Mouse (Mus musculus) c-Kit-positive CD71-positive TER-119-positive erythroid progenitor cells, embryonic 14.5 days (primary cell): ENCODE results near the gene Jpt1.
A peak's percentile ranks its signal among the peaks of the same experiment; 100 is the strongest.
"Not testable (repeated sequence)": the region's sequence is repeated elsewhere in the genome, so short reads cannot be mapped to it uniquely, and the experiment has no call there.

Experiments
- DNase-seq: peaks from one replicate; pipeline ENCODE4 v3.0.0-alpha.2; 2013; ENCODE audit warnings: low spot score

Gene Jpt1

GRCm38 (mm10) chr11:115514238-115514663 lies at the start of gene Jpt1:
Gene Jpt1 (minus strand): TSS chr11:115514387.
- DNase-seq, result peak; percentile 96

- DNase-seq, result peak; percentile 40
These were observed 49.2 kb upstream of the Jpt1 start for GRCm38 (mm10) chr11:115563406-115563805.

GRCm38 (mm10) chr11:115555717-115556116 lies 41.5 kb upstream of the Jpt1 start:
- no peak for DNase-seq

GRCm38 (mm10) chr11:115552783-115553182 lies 38.6 kb upstream of the Jpt1 start:
- DNase-seq, result peak; percentile 31

DNA sequence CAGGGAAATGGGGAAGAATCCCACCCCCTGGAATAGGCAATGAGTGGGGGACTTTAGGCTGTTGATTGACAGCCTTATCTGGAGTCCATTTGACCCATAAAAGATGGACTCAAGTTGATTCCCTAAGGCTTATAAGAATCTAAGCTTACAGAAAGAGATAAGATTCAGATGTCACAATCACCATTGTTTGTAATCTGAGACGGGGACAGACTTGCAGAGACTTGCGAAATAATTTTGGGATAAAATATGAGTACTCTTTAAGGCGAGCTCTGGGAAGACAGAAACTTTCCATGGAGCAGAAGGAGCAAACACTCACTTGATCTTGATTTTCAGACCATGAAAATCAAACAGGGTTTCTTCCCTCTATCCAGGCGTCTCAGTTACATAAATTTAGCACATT lies 29.4 kb upstream of the Jpt1 start:
- DNase-seq, result no peak

DNA sequence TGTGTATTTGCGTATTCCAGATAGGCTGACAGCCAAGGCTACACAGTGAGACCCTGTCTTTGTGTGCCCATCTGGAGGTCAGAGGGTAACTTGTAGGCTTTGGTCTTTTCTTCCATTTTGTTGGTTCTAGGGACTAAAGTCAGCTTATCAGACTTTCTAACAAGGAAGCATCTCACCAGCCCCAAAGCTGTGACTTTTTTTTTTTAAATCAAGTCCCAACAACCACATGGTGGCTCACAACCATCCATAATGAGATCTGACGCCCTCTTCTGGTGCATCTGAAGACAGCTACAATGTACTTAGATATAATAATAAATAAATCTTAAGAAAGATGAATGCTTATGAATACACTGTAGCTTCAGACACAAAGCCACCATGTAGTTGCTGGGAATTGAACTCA lies 23.9 kb upstream of the Jpt1 start:
- no peak for DNase-seq

DNA sequence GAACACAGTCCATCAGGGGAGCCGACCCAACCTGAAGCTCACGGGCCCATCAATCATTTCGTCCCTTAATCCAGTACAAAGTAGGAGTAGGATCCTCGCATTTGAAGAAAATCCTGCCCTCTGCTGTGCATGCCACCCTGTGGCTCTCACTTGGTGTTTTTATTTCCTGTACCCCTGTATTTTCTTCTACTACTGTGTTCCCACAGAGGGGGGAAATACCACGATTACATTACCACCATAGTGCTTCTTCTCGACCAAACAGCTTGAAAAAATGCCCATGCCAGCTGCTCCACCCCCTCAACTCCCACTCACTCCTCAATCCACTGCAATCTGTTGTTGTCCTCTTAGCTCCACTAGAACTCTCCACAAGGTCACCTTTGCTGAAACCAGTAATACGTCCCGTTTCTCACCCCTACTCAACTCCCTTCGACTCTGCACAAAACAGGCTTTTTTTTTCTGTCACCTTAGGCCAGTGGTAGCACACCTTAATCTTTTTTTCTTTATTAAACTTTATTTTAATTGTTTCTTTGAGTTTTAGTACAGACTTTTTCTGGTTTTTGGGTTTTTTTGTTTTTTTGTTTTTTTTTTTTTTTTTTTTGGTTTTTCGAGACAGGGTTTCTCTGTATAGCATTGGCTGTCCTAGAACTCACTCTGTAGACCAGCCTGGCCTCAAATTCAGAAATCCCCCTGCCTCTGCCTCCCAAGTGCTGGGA lies 22.8 kb upstream of the Jpt1 start:
- no peak for DNase-seq

GRCm38 (mm10) chr11:115536038-115536681 lies 22.0 kb upstream of the Jpt1 start, which contains the start of gene Sumo2:
Gene Sumo2 (minus strand): TSS chr11:115536276.
- DNase-seq, result peak; percentile 98

GRCm38 (mm10) chr11:115535401-115536037 lies 21.3 kb upstream of the Jpt1 start:
- peak; percentile 41 for DNase-seq

DNA sequence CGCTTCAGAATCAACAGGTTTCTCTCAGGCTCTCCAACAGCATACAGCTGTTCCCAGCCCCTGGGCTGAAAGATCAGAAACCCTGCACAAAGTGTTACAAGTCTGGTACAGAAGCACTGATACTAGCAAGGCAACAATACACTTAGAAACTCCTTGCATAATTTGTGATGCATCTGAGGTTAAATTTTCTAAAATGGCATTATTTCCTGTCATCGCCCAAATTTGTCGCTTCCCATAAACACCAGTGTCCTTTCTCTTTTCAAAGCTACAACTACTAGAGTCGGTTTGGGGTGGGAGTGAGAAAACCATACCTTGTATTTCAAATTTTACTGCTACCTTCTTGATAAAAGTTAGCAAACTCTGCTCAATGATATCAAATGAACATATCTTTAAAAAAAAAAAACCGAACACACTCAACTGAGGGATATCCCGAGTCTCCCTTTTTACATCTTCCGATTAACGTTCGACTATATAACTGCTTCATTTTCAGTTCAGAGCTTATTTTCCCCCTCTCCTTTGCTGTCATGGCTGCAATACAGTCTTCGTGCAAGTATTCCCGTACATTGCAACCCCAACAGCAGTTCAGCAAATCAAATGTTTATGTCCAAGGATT lies 20.7 kb upstream of the Jpt1 start:
- DNase-seq, result peak; percentile 27

GRCm38 (mm10) chr11:115526446-115526845 lies 12.3 kb upstream of the Jpt1 start:
- not testable (repeated sequence) for DNase-seq

DNA sequence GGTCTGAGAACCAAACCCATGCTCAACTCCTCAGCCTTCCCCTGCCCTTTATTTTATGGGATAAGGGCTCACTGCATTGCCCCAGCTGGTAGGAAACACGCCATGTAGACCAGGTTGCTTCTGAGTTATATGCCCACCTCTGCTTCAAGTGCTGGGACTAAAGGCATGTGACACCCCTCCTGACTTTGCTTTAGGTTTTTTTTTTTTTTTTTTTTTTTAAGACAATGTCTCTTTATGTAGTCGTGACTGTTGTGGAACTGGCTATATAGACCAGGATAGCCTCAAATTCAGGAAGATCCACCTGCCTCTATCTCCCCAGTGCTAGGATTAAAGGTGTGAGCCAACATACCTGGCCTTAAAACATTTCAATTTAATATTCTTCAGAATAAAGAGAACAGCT lies 8.5 kb upstream of the Jpt1 start:
- no peak for DNase-seq

DNA sequence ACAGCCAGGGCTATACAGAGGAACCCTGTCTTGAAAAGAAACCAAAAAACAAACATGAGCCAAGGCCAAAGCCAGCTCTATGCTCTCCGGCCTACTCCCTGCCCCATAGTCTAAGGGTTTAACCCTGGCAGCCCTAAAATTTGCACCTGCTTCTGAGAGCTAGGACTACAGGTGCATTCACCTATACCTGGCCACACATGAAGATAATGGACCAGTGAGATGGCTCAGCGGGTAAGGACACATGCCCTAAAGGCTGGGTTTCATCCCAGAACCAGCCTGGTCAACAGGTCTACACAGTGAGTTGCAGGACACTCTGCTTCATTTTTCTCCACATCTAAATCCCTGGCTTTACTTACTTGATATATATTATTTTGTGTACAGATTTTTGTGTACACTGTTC lies 8.1 kb upstream of the Jpt1 start:
- DNase-seq, result no peak

- DNase-seq, result no peak
These were observed 6.9 kb upstream of the Jpt1 start for GRCm38 (mm10) chr11:115521080-115521479.

GRCm38 (mm10) chr11:115520218-115520617 lies 6.0 kb upstream of the Jpt1 start:
- no peak for DNase-seq

- no peak for DNase-seq
These were observed 5.4 kb upstream of the Jpt1 start for GRCm38 (mm10) chr11:115519581-115519980.

DNA sequence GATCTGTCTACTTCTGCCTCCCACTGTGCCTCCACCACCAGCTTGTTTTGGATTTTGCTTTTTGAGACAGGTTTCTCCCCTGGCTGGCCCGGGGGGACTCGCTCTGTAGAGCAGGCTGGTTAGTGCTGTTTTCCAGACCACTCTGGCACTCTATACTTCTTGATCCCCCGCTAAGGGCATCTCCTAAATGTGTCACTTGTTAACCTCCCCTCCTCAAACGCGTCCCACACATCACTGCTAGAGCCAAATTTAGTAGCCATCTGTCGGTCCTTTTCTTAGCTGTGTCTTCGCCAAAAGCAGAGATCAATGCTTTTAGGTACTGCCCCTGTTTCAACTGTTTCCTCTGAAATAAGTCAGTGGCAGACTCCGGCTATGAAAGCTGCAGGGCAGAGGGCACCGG lies 4.5 kb upstream of the Jpt1 start:
- DNase-seq, result no peak

DNA sequence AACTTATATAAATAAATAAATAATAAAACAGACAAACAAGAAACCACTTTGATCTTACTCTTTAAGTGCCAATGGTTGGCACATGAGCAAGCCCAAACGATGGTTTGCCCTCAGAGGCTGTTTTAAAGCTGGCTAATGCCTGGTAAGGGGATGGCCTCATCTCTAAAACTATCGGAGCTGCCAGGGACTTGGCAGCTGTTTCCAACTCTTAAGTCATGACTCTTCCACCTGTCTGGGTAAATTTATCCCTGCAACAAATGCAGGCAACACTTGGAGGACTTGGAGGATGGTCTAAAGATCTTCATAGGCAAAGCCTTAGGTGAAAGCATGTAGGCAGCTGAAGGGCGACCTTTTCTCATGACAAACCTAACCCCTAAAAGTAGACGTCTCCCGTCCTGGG lies 2.8 kb upstream of the Jpt1 start:
- DNase-seq, result no peak

DNA sequence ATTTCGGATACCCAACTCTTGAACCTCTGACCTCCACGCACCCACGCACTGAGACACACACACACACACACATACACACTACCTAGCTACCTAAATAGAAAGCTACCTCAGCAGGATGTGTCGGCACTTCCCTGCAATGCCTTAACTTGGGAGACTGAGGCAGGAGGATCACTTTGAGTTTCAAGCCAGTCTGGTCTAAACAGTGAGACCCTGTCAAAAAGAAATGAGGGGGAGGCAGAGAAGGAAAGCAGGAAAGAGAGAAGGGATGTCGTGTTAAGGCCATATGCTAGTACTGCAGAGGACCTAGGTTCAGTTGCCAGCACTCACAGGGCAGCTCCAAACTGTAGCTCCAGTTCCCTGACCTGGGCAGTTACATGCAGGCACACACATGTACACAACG lies 834 bp upstream of the Jpt1 start:
- DNase-seq, result no peak

DNA sequence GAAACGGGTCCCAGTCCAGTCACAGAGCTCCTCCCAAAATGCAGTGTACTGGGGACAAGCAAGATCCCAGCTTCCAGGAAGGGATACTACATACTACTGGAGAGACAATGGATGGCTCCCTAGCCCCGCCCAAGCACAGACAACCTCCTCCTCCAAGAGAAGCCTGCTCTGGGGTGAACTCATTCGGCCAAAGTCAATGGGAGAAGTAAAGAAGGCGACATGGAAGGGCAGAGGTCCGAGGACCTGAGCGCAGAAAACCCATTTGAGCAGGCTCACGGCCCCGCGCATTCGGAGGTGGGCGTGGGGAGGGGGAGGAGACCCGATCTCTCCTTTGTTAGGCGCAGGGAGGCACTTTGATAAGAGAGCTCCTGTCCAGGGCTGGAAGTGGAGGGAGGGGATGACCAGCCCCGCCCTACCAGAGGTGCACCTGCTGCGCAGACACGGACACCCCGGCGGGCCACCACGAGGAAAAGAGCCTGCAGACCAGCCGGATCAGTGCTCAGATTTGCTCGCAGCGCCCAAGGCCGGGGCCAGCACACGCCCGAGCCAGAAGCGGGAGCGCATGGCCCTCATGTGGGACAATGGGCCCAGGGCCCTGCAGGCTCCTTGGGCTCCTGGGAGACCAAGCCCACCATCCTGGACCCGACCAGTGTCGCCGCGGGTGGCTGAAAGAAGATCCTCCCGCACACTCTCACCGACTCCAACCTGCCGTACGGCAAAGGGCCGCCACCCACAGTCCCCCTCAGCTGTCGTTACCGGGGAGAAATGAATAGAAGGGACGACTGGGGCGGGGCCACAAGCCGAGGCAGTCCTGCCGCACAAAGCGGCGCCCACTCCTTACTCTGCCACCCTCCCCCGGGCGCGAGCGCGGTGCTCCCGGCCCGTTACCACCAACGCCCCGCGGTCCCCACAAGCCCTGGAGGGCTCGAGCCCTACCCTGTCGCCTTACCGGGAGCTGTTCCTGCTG lies 633 bp downstream of the Jpt1 start:
- peak; percentile 41 for DNase-seq

- DNase-seq, result peak; percentile 44
These were observed 1.6 kb downstream of the Jpt1 start for GRCm38 (mm10) chr11:115512407-115513183.
